Mouse (Mus musculus) spleen, adult 2 months (tissue): ENCODE results near the gene Tldc1.

ENCODE experiments used
- CTCF ChIP-seq: fragments of 200-500 bp; IDR thresholded peaks from 2 replicates; pipeline ENCODE4 v1.5.1; 2011; ENCODE audit warnings: mild to moderate bottlenecking, inconsistent platforms; ENCODE audit not compliant: insufficient read depth, insufficient read length, insufficient replicate concordance; ENCODE audit errors: extremely low read depth
- POLR2A ChIP-seq: fragments of 200-500 bp; IDR thresholded peaks from 2 replicates; pipeline ENCODE4 v1.6.1; 2011; ENCODE audit warnings: low read depth, low read length, inconsistent platforms

DNA sequence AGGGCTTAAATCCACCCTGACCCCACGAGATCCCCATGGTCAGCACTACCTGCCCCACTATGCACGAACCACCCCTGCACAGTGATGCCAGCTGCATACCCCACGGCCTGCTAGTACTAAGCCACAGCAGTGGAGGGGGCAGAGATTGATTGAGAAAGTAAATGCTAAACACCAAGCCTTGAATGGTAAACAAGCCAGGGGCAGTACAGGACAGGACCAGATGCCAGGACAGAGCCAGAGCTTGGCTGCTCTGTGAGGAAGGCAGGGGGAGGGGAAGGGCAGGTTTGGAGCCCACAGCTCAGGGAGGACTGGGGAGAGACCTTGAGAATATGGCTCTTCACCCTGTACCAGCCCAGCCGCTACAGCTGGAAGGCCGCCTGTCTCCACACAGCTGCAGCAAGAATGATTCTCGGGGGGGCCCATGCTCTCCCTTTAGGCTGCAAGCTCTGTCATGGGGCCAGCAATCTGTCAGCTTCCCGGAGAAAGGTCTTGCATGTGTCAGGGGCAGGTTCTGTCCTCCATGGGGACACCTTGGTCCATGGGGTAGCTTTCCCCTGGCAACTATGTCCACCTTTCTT, 1.5 kb downstream of the Tldc1 start:
- TF ChIP-seq CTCF (no peak), POLR2A (no peak)
